Mouse (Mus musculus): ENCODE measurements at regions not wholly inside any gene's neighbourhood (a gene's known extent, or its start where the extent isn't known, plus 50 kb on each side); places are given as distances from the start of the nearest gene placed in this dataset.

GRCm38 (mm10) chr2:138640654-138641053, 384.3 kb downstream of the Btbd3 start:
- H3K9me3 ChIP-seq (ENCODE audit: control insufficient read depth, low read length) = no peaks in the 10 kb centered on the region
- no peak overlapping the region for H3K4me3 ChIP-seq (ENCODE audit: low read length)
- H3K27me3 ChIP-seq (replicated peaks; ENCODE audit: control insufficient read depth, insufficient read depth, low read length) = no peaks in the 10 kb centered on the region
- no peak for ATAC-seq
- H3K4me1 ChIP-seq (ENCODE audit: control insufficient read depth, insufficient read depth, low read length) = no peaks in the 10 kb centered on the region
- no peaks in the 10 kb centered on the region for H3K36me3 ChIP-seq (ENCODE audit: control insufficient read depth, insufficient read depth, low read length)
- 96% methylated on average over 2 of the region's 2 CpGs for WGBS
- no peak overlapping the region for H3K27ac ChIP-seq (ENCODE audit: low read length)
- H3K4me2 ChIP-seq (ENCODE audit: low read depth, low read length) = no peak overlapping the region
- H3K9ac ChIP-seq (ENCODE audit: low read depth, low read length) = no peak overlapping the region

DNA sequence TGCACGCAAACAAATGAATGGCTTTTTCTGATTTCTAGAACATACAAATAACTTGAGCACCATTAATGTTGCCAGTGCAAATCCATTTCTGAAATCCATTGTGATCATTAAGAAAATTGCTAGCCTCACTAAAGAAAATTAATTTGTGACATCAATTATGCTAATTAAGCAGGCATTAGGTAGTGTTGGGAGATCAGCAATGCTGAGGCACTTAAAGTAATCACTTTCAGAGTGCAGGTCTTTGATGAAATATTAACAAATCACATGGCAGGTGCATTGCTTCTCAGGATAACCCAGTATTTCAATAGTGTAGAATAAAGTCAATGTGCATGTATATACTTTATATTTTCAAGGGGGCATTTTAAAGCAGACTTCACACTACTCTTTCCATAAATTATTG, 385.0 kb downstream of the Btbd3 start:
- no peak overlapping the region for H3K9ac ChIP-seq (ENCODE audit: low read depth, low read length)
- no peak overlapping the region for H3K4me3 ChIP-seq (ENCODE audit: low read length)
- H3K36me3 ChIP-seq (ENCODE audit: control insufficient read depth, insufficient read depth, low read length) = no peaks in the 10 kb centered on the region
- no peaks in the 10 kb centered on the region for H3K27me3 ChIP-seq (replicated peaks; ENCODE audit: control insufficient read depth, insufficient read depth, low read length)
- 91% methylated on average over 1 of the region's 1 CpGs for WGBS
- H3K27ac ChIP-seq (ENCODE audit: low read length) = no peak overlapping the region
- no peak for ATAC-seq
- no peak overlapping the region for H3K4me2 ChIP-seq (ENCODE audit: low read depth, low read length)
- no peaks in the 10 kb centered on the region for H3K4me1 ChIP-seq (ENCODE audit: control insufficient read depth, insufficient read depth, low read length)
- H3K9me3 ChIP-seq (ENCODE audit: control insufficient read depth, low read length) = no peaks in the 10 kb centered on the region

DNA sequence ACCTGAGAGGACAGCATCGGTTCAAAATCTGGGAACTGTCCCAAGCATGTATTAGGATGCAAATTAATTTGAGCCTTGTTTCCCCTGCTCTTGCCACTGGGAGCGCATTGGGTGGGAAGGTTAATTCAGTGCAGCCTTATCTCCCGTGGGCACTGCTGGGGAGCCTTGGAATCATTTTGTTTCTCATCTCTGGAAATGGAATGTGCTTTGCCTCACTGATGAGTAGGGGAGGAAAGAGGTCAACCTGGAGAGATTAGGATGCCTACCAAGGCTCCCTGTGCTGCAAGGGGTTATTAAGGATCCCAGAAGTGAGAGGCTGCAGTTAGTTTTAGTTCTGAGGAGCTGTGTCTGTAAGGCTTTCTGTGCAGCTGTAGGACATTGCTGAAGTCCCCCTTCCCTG, 392.3 kb downstream of the Btbd3 start:
- Histone ChIP-seq H3K9me3 (ENCODE audit: control insufficient read depth, low read length) (no peaks in the 10 kb centered on the region), H3K4me2 (ENCODE audit: low read depth, low read length) (no peak overlapping the region), H3K27me3 (replicated peaks; ENCODE audit: control insufficient read depth, insufficient read depth, low read length) (no peaks in the 10 kb centered on the region), H3K36me3 (ENCODE audit: control insufficient read depth, insufficient read depth, low read length) (no peaks in the 10 kb centered on the region), H3K4me1 (ENCODE audit: control insufficient read depth, insufficient read depth, low read length) (no peaks in the 10 kb centered on the region), H3K9ac (ENCODE audit: low read depth, low read length) (no peak overlapping the region), H3K4me3 (ENCODE audit: low read length) (no peak overlapping the region), H3K27ac (ENCODE audit: low read length) (no peak overlapping the region)
- ATAC-seq = no peak
- 72% methylated on average over 3 of the region's 3 CpGs for WGBS

- H3K4me3 ChIP-seq (ENCODE audit: low read length) = no peak overlapping the region
- H3K4me2 ChIP-seq (ENCODE audit: low read depth, low read length) = no peak overlapping the region
- H3K9me3 ChIP-seq (ENCODE audit: control insufficient read depth, low read length) = no peaks in the 10 kb centered on the region
- no peaks in the 10 kb centered on the region for H3K36me3 ChIP-seq (ENCODE audit: control insufficient read depth, insufficient read depth, low read length)
- no peak overlapping the region for H3K27ac ChIP-seq (ENCODE audit: low read length)
- no peak overlapping the region for H3K9ac ChIP-seq (ENCODE audit: low read depth, low read length)
- no peaks in the 10 kb centered on the region for H3K4me1 ChIP-seq (ENCODE audit: control insufficient read depth, insufficient read depth, low read length)
- ATAC-seq = no peak
- no peaks in the 10 kb centered on the region for H3K27me3 ChIP-seq (replicated peaks; ENCODE audit: control insufficient read depth, insufficient read depth, low read length)
Observed at GRCm38 (mm10) chr2:138659376-138659775, 403.0 kb downstream of the Btbd3 start.

DNA sequence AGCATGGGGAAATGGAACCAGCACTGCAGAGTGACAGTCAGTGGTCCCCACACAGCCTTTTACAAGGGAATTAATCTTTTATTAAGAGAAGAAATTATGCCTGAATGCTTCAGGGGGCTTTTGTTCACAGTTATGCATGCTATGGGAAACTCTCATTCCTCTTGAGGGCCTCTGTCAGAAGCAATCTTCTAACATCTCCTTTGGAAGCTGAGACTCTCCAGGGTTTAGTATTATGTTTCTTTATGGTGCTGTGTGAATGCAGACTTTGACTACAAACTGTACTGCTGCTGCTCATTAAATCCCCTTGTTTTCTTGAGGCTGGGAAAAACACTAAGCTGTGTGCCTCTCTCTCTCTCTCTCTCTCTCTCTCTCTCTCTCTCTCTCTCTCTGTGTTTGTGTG, 413.9 kb downstream of the Btbd3 start:
- H3K9ac ChIP-seq (ENCODE audit: low read depth, low read length) = no peak overlapping the region
- no peak overlapping the region for H3K4me2 ChIP-seq (ENCODE audit: low read depth, low read length)
- no peaks in the 10 kb centered on the region for H3K27me3 ChIP-seq (replicated peaks; ENCODE audit: control insufficient read depth, insufficient read depth, low read length)
- ATAC-seq = no peak
- H3K9me3 ChIP-seq (ENCODE audit: control insufficient read depth, low read length) = no peaks in the 10 kb centered on the region
- H3K4me1 ChIP-seq (ENCODE audit: control insufficient read depth, insufficient read depth, low read length) = no peaks in the 10 kb centered on the region
- no peak overlapping the region for H3K27ac ChIP-seq (ENCODE audit: low read length)
- H3K4me3 ChIP-seq (ENCODE audit: low read length) = no peak overlapping the region
- no peaks in the 10 kb centered on the region for H3K36me3 ChIP-seq (ENCODE audit: control insufficient read depth, insufficient read depth, low read length)

DNA sequence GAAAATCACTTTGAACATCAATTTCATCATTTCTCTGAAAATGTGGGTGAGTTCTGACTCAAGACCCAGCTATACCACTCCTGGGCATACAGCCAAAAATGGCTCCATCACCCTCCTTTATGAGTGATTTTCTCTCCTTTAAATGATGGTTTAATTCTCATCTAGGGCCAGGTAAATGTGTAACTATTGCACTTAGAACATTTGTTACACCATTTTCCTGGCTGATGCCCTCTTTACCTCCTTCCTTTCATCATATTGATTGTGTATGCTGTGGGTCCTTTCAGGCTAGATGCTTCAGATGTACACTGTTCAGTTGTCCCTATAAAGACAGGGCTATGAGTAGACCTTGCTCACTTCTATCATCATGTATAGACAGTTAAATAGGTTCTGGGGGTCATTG, 418.4 kb downstream of the Btbd3 start:
- H3K4me3 ChIP-seq (ENCODE audit: low read length) = no peak overlapping the region
- no peaks in the 10 kb centered on the region; the same call in 1 of the 2 replicates for H3K9me3 ChIP-seq (ENCODE audit: control insufficient read depth, low read length)
- H3K36me3 ChIP-seq (ENCODE audit: control insufficient read depth, insufficient read depth, low read length) = no peaks in the 10 kb centered on the region
- H3K27ac ChIP-seq (ENCODE audit: low read length) = no peak overlapping the region
- H3K4me2 ChIP-seq (ENCODE audit: low read depth, low read length) = no peak overlapping the region
- H3K27me3 ChIP-seq (replicated peaks; ENCODE audit: control insufficient read depth, insufficient read depth, low read length) = no peaks in the 10 kb centered on the region
- ATAC-seq = no peak
- H3K9ac ChIP-seq (ENCODE audit: low read depth, low read length) = no peak overlapping the region
- H3K4me1 ChIP-seq (ENCODE audit: control insufficient read depth, insufficient read depth, low read length) = no peaks in the 10 kb centered on the region

DNA sequence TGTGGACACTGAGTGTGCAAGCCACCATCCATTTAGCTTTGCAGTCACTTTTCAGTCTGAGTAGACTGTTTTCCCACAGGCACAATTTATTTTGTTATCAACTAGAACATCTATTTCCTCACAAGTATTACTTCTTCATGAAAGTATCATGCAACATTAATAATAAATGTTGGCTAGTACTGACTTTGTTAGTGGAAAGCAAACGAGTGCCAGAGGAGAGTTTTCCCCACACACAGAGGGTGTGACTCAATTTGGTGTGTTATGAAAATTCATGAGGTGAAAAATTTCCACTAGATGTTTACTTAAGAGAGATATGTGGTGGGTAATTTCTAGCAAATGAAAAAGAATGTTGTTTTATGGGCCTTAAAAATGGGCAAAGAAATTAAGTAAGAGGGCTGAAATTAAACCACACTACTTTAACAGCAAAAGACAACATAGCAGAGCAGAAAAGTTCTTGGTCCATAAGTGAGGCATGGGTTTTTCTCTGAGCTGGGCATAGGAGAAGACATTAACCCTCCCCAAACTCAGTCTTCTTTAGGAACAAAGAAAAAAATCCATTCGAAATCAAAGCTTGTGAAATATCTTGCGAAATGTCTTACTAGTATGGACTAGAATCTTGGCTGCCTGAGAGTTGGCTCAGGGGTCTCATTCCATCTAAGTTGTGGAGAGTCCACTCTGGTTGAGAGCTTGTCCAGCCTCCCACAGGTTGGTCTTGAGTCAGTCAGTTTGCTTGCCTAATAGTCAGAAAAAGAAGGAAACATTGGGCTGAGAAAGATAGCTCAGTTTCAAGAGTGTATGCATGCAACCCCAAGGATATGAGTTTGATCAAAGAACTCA, 419.1 kb downstream of the Btbd3 start:
- no peak overlapping the region for H3K9ac ChIP-seq (ENCODE audit: low read depth, low read length)
- H3K36me3 ChIP-seq (ENCODE audit: control insufficient read depth, insufficient read depth, low read length) = no peaks in the 10 kb centered on the region
- H3K4me2 ChIP-seq (ENCODE audit: low read depth, low read length) = no peak overlapping the region
- no peak overlapping the region for H3K27ac ChIP-seq (ENCODE audit: low read length)
- H3K4me1 ChIP-seq (ENCODE audit: control insufficient read depth, insufficient read depth, low read length) = no peaks in the 10 kb centered on the region
- ATAC-seq = no peak
- H3K9me3 ChIP-seq (ENCODE audit: control insufficient read depth, low read length) = no peaks in the 10 kb centered on the region; the same call in 1 of the 2 replicates
- no peaks in the 10 kb centered on the region for H3K27me3 ChIP-seq (replicated peaks; ENCODE audit: control insufficient read depth, insufficient read depth, low read length)
- no peak overlapping the region for H3K4me3 ChIP-seq (ENCODE audit: low read length)
- 78% methylated on average over 3 of the region's 3 CpGs for WGBS

DNA sequence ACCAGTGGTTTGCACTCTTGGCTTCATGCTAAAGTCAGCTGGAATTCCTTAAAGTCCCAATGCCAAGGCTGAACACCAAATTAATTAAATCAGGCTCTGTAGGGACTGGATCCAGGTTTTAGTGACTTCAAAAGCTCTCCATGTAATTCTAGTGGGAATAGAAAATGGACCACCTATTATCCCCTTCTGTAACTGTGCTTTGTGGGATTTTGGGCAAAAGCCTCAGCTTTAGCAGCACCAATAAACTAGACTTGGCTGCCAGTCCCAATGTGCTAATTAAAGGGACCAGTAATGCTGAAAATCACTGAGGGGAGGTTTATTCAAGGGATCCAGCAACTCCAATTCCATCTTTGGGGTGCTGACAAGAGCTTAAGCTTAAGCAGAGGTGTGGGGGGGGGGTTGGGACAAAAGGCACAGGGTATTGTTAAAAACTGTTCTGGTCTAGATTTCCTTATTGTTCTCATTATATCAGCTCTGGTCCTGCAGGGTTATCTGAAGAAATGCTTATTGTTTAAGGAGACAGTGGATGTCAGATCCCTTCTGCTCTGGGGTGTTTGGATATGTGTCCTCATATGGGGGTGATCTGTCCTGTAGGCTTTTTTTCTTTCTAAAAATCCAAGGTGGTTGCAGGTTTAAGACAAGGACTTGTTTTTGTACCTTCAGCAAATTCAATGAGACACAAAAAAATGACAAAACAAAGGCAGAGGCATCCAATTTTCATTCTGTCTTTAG, 431.9 kb downstream of the Btbd3 start:
- Histone ChIP-seq H3K36me3 (ENCODE audit: control insufficient read depth, insufficient read depth, low read length) (no peaks in the 10 kb centered on the region), H3K9ac (ENCODE audit: low read depth, low read length) (no peak overlapping the region), H3K27me3 (replicated peaks; ENCODE audit: control insufficient read depth, insufficient read depth, low read length) (no peaks in the 10 kb centered on the region), H3K4me1 (ENCODE audit: control insufficient read depth, insufficient read depth, low read length) (no peaks in the 10 kb centered on the region), H3K9me3 (ENCODE audit: control insufficient read depth, low read length) (no peaks in the 10 kb centered on the region), H3K4me2 (ENCODE audit: low read depth, low read length) (no peak overlapping the region), H3K4me3 (ENCODE audit: low read length) (no peak overlapping the region), H3K27ac (ENCODE audit: low read length) (no peak overlapping the region)
- ATAC-seq = no peak

DNA sequence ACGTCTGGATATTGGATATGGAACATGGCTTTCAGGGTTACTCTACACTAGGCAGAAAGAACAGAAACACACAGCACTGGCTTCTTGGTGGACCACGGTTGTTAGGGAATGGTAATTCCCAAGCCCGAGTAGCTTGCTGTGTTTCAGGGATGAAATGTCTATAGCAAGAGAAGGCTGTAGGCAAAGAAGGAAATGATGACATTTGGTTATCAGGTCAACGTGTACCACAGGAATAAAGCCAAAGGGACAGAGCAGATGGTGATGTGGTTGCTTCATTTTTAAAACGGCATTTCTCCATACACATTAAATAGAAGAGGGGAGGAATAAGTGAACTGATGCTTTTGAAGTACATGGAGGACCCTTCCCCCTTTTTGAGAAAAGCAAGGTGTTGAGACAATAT, 433.1 kb downstream of the Btbd3 start:
- no peak overlapping the region for H3K27ac ChIP-seq (ENCODE audit: low read length)
- no peaks in the 10 kb centered on the region for H3K27me3 ChIP-seq (replicated peaks; ENCODE audit: control insufficient read depth, insufficient read depth, low read length)
- H3K36me3 ChIP-seq (ENCODE audit: control insufficient read depth, insufficient read depth, low read length) = no peaks in the 10 kb centered on the region
- H3K4me1 ChIP-seq (ENCODE audit: control insufficient read depth, insufficient read depth, low read length) = no peaks in the 10 kb centered on the region
- 85% methylated on average over 5 of the region's 5 CpGs for WGBS
- no peak overlapping the region for H3K4me3 ChIP-seq (ENCODE audit: low read length)
- H3K4me2 ChIP-seq (ENCODE audit: low read depth, low read length) = no peak overlapping the region
- no peak overlapping the region for H3K9ac ChIP-seq (ENCODE audit: low read depth, low read length)
- H3K9me3 ChIP-seq (ENCODE audit: control insufficient read depth, low read length) = no peaks in the 10 kb centered on the region
- no peak for ATAC-seq

All from intestine, embryonic 16.5 days (tissue).